Mouse (Mus musculus) cerebellum, adult 8-10 months (tissue): ENCODE measurements around the gene Cps1.

ENCODE experiments used
- DNase-seq: peaks from one replicate; pipeline ENCODE4 v3.0.0; 2022

Gene Cps1

GRCm38 (mm10) chr1:67235468-67236217 is 112.8 kb downstream of the Cps1 start:
- no peak for DNase-seq

GRCm38 (mm10) chr1:67238446-67238845 is 115.6 kb downstream of the Cps1 start:
- DNase-seq: no peak

GRCm38 (mm10) chr1:67238941-67239340 is 116.1 kb downstream of the Cps1 start:
- no peak for DNase-seq

- no peak for DNase-seq
These were observed 142.4 kb downstream of the Cps1 start for GRCm38 (mm10) chr1:67265222-67265621.

GRCm38 (mm10) chr1:67267972-67268371 is 145.1 kb downstream of the Cps1 start:
- DNase-seq: no peak

GRCm38 (mm10) chr1:67268450-67268849 is 145.6 kb downstream of the Cps1 start:
- DNase-seq: no peak

GRCm38 (mm10) chr1:67276270-67276669 is 153.4 kb downstream of the Cps1 start:
- DNase-seq: no peak
